Mouse (Mus musculus): ENCODE data around the gene Frmd4a.
A peak's percentile ranks its signal among the peaks of the same experiment; 100 is the strongest.

Gene Frmd4a

GRCm38 (mm10) chr2:4541844-4542628 is 524.5 kb downstream of the Frmd4a start:
- no peak overlapping the region for H3K4me3 ChIP-seq (replicated peaks; ENCODE audit: low read length)
- peaks cover 7% of the 10 kb centered on the region for H3K27me3 ChIP-seq (ENCODE audit: insufficient read depth, low read length)
- no peaks in the 10 kb centered on the region for H3K9me3 ChIP-seq (ENCODE audit: low read length)
- no peaks in the 10 kb centered on the region for H3K36me3 ChIP-seq (ENCODE audit: insufficient read depth, low read length)
- TF ChIP-seq CTCF (conservative IDR thresholded peaks at IDR 0.05; ENCODE audit: low read length), result no peak
- TF ChIP-seq POU5F1 (IDR thresholded peaks at IDR 0.05; ENCODE audit: borderline replicate concordance, low read length), result no peak
- TF ChIP-seq NANOG (IDR thresholded peaks at IDR 0.05; ENCODE audit: borderline replicate concordance, low read length), result no peak
- peaks cover 68% of the 10 kb centered on the region for H3K4me1 ChIP-seq (replicated peaks; ENCODE audit: low read depth, low read length)

GRCm38 (mm10) chr2:4542629-4543416 is 525.3 kb downstream of the Frmd4a start:
- Histone ChIP-seq H3K36me3 (ENCODE audit: insufficient read depth, low read length) (no peaks in the 10 kb centered on the region), H3K9me3 (ENCODE audit: low read length) (no peaks in the 10 kb centered on the region), H3K27me3 (ENCODE audit: insufficient read depth, low read length) (peaks cover 15% of the 10 kb centered on the region), H3K4me3 (replicated peaks; ENCODE audit: low read length) (no peak overlapping the region), H3K4me1 (replicated peaks; ENCODE audit: low read depth, low read length) (peaks cover 61% of the 10 kb centered on the region)
- TF ChIP-seq NANOG (IDR thresholded peaks at IDR 0.05; ENCODE audit: borderline replicate concordance, low read length) (no peak), POU5F1 (IDR thresholded peaks at IDR 0.05; ENCODE audit: borderline replicate concordance, low read length) (no peak), CTCF (conservative IDR thresholded peaks at IDR 0.05; ENCODE audit: low read length) (no peak)

DNA sequence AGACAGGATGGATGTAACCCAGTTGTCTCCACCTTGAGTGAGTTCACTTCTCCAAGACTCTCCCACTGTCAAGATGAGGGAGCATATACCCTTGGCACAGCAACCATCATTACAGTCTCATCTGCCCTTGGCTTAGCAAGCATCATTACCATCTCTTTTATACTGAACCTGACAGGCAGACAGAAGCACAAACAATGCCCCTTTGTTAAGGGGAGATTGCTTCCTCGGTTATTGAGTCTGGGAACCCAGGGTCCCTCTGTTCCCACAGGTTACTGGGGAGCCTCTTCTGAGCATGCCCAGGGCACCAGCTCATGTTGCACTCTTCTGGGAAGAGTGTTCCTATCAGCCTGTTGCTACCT is 525.9 kb downstream of the Frmd4a start:
- Histone ChIP-seq H3K27me3 (ENCODE audit: insufficient read depth, low read length) (peaks cover 21% of the 10 kb centered on the region), H3K4me3 (replicated peaks; ENCODE audit: low read length) (no peak overlapping the region), H3K9me3 (ENCODE audit: low read length) (no peaks in the 10 kb centered on the region), H3K36me3 (ENCODE audit: insufficient read depth, low read length) (no peaks in the 10 kb centered on the region), H3K4me1 (replicated peaks; ENCODE audit: low read depth, low read length) (peaks cover 57% of the 10 kb centered on the region)
- TF ChIP-seq NANOG (IDR thresholded peaks at IDR 0.05; ENCODE audit: borderline replicate concordance, low read length), result peak; percentile 16; the same call in 1 of the 2 replicates
- no peak for TF ChIP-seq POU5F1 (IDR thresholded peaks at IDR 0.05; ENCODE audit: borderline replicate concordance, low read length)

- TF ChIP-seq CTCF (conservative IDR thresholded peaks at IDR 0.05; ENCODE audit: low read length) (no peak), NANOG (IDR thresholded peaks at IDR 0.05; ENCODE audit: borderline replicate concordance, low read length) (no peak), POU5F1 (IDR thresholded peaks at IDR 0.05; ENCODE audit: borderline replicate concordance, low read length) (no peak)
- peaks cover 57% of the 10 kb centered on the region for H3K4me1 ChIP-seq (replicated peaks; ENCODE audit: low read depth, low read length)
- H3K36me3 ChIP-seq (ENCODE audit: insufficient read depth, low read length), result no peaks in the 10 kb centered on the region
- no peaks in the 10 kb centered on the region for H3K9me3 ChIP-seq (ENCODE audit: low read length)
- H3K27me3 ChIP-seq (ENCODE audit: insufficient read depth, low read length), result peaks cover 28% of the 10 kb centered on the region
- H3K4me3 ChIP-seq (replicated peaks; ENCODE audit: low read length), result no peak overlapping the region
Observed at GRCm38 (mm10) chr2:4544360-4544759, 526.8 kb downstream of the Frmd4a start.

DNA sequence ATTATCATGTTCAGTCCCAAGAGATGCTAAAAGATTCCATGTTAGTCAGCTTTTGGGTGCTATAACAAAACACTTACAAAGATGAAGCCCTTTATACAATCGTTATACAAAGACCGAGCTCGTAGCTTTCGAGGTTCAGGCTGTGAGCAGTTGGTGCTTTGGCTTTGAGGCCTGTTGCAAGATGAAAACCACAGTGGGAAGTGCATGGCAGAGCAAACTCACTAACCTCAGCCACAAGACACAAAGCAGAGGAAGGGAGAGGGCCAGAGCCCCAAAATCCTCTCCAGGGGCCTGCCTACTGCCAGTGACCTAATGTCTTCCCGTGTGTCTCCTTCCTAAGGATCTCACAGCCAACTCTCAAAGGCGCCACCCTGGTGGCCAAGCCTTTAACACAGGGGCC is 527.7 kb downstream of the Frmd4a start:
- peaks cover 58% of the 10 kb centered on the region for H3K4me1 ChIP-seq (replicated peaks; ENCODE audit: low read depth, low read length)
- no peak for TF ChIP-seq POU5F1 (IDR thresholded peaks at IDR 0.05; ENCODE audit: borderline replicate concordance, low read length)
- no peak for TF ChIP-seq NANOG (IDR thresholded peaks at IDR 0.05; ENCODE audit: borderline replicate concordance, low read length)
- TF ChIP-seq CTCF (conservative IDR thresholded peaks at IDR 0.05; ENCODE audit: low read length), result no peak
- H3K36me3 ChIP-seq (ENCODE audit: insufficient read depth, low read length), result no peaks in the 10 kb centered on the region
- peaks cover 28% of the 10 kb centered on the region for H3K27me3 ChIP-seq (ENCODE audit: insufficient read depth, low read length)
- H3K9me3 ChIP-seq (ENCODE audit: low read length), result no peaks in the 10 kb centered on the region
- no peak overlapping the region for H3K4me3 ChIP-seq (replicated peaks; ENCODE audit: low read length)

- no peak for TF ChIP-seq NANOG (IDR thresholded peaks at IDR 0.05; ENCODE audit: borderline replicate concordance, low read length)
- TF ChIP-seq CTCF (conservative IDR thresholded peaks at IDR 0.05; ENCODE audit: low read length), result no peak
- TF ChIP-seq POU5F1 (IDR thresholded peaks at IDR 0.05; ENCODE audit: borderline replicate concordance, low read length), result no peak
- Histone ChIP-seq H3K36me3 (ENCODE audit: insufficient read depth, low read length) (no peaks in the 10 kb centered on the region), H3K27me3 (ENCODE audit: insufficient read depth, low read length) (peaks cover 26% of the 10 kb centered on the region), H3K4me3 (replicated peaks; ENCODE audit: low read length) (no peak overlapping the region), H3K4me1 (replicated peaks; ENCODE audit: low read depth, low read length) (peaks cover 56% of the 10 kb centered on the region), H3K9me3 (ENCODE audit: low read length) (peaks cover 12% of the 10 kb centered on the region)
Observed at GRCm38 (mm10) chr2:4547003-4547662, 529.6 kb downstream of the Frmd4a start.

DNA sequence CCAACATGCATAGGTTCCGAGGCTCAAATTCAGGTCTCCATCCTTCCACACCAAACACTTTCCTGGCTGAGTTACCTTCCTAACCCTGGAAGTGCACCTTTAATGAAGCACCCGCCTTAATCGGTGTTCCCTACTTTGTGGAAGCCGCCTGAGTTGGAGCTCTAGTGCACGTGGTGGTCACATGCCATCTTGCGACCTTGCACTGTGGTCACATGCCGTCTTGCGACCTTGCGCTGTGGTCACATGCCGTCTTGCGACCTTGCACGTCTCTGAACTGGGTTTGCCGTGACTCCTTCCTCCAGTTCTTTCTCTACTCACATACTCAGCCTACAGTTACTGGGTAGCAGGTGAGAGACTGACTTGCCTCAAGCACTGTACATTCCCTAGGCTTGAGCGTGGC is 531.8 kb downstream of the Frmd4a start:
- peaks cover 13% of the 10 kb centered on the region for H3K9me3 ChIP-seq (ENCODE audit: low read length)
- peaks cover 37% of the 10 kb centered on the region for H3K4me1 ChIP-seq (replicated peaks; ENCODE audit: low read depth, low read length)
- H3K27me3 ChIP-seq (ENCODE audit: insufficient read depth, low read length), result peaks cover 26% of the 10 kb centered on the region
- H3K36me3 ChIP-seq (ENCODE audit: insufficient read depth, low read length), result no peaks in the 10 kb centered on the region
- TF ChIP-seq NANOG (IDR thresholded peaks at IDR 0.05; ENCODE audit: borderline replicate concordance, low read length) (no peak), POU5F1 (IDR thresholded peaks at IDR 0.05; ENCODE audit: borderline replicate concordance, low read length) (no peak), CTCF (conservative IDR thresholded peaks at IDR 0.05; ENCODE audit: low read length) (no peak)
- H3K4me3 ChIP-seq (replicated peaks; ENCODE audit: low read length), result peak overlapping the region; percentile 45; the same call in 1 of the 2 replicates
